Mouse (Mus musculus) ovary, postnatal 14 days (tissue): Measurements from ENCODE around the gene Samd8.

Experiments used
- DNase-seq: peaks from one replicate; pipeline ENCODE4 v3.0.0; 2022; ENCODE audit warnings: low spot score

The Samd8 gene

DNA sequence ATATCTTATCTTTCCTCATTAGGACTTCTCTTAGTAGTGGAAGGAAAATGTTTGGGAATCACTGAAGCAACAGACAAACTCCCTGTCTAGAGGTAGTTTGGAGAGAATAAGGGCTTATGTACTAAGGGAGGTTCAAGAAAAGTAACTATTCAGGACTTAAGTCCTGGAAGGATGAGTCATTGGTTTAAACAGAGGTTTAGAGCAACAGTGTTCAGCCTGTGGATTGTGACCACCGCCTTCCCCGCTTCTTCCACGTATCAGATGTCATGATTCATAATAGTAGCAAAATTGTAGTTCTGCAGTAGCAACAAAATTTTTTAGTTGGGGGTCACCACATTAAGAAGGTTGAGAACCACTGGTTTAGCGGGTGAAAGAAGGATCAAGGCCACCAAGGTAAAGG lies 50.3 kb downstream of the Samd8 start:
- DNase-seq, result no peak

DNA sequence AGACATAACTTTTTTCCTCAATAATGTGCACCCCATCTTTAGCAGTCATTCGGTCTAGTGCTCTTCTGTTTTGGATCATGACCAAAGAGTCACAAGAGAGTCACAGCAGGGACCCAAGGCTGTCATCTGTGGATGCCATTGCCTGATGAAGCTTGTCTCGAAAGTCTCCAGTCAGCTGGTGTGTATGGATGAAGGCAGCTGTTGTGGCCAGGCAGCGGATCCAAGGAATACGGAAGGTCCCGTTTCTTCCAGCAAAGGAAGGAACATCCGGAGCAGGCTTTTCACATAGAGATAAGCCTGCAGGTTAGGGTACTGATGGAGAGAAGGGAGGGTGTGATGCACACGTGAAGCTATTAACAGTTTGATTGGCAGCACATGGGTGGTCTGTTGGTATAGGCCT lies 51.3 kb downstream of the Samd8 start:
- DNase-seq, result no peak

DNA sequence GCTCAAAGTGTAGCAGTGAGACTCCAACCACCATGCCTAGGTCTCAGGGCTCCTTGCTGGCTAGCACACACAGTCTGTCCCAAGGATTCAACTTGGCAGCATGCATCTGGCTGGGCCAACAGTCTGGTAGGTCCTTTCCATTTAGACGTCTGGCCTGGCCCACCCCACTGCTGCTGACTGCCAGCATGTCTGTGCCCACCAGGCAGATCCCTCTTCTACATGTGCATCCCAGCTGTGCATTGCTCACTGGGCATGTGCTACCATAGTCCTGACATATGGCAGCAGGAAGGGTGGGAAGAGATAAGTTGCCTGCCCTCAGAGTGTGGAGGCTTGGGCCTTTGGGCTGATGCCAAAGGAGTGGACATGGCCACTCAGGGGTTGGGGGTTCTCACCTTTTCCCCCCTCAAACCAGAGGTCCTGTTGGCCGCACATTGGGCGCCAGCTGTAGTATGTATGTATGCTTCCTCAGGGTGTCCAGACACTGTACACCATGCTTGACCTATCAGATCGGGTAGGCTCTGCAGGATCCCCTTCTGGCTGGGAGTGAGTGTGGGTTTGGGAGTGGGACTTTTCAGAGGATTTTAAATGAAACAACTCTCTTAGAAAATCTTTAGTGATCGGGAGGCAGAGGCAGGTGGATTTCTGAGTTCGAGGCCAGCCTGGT lies 52.3 kb downstream of the Samd8 start:
- DNase-seq, result no peak

DNA sequence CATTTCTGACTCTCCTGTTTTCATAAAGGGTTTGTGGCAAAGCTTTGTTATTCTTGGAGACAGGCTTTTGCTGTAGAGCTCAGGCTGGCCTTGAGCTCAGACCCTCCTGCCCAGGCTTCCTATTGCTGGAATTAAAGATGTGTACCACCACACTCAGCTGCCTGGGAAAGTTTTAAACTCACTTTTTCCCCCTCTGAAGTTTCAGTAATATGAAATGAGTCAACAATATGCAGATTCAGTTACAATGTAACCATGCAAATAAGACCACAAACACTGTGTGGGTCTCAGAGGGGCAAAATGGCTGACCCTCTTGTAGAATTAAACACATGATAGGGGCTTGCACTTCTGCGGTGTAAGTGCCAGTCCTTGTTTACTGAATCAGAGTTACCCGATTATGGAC lies 55.9 kb downstream of the Samd8 start:
- no peak for DNase-seq

DNA sequence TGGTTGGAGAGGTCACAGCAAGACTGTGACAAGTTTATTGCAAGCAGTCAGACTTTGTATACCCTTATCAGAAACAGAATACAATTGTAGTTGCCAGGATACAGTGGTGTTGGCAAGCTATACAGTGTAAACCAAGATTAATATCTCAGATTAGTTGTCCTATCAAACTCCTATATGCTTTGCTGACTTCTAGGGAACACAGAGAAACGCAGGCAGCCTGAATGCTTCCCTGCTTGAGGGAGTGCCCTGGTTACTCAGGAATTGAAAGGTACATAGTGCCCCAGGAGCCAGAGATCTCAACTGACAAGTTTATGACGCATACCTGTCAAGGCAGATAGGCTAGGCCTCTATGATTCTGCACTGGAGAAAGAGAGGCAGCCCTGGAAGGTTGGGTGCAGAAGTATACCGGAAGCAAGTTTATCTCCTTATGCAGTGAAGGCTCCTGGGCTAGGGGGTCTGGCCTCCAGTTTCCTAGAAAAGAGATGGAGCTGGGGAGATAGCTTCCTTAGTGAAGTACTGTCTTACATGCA lies 56.4 kb downstream of the Samd8 start:
- DNase-seq, result no peak

DNA sequence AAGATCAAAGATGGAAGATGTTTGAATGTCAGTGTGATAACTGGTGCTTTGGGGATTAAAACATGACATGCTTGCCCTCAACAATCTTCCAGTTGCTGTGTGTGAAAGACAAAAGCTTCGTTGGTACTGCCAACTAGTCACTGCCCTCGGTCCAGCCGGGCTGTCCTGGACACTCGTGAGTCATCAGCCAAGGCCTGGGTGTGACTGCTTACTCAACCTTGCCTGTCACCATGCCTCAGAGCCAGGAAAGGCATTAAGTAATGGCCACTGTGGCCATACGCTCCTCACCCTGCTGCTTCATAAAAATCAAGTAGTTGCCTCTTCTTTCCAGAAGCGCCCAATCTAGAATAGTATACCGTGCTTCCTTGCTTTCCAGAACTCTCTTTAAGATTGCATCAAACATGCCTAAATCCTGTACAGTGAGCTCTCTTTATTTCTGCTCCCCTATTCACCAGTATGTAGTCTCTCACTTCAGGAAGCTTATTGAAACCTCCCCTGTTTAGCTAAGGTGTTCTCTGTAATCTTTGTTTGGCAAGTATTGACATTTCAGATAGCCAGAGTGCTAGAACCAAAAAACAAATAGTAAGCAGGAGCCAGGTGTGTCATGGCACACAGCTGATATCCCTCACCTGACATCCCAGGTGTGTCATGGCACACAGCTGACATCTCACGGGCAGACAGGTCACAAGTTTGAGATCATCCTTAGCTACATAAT lies 58.0 kb downstream of the Samd8 start:
- DNase-seq, result no peak

DNA sequence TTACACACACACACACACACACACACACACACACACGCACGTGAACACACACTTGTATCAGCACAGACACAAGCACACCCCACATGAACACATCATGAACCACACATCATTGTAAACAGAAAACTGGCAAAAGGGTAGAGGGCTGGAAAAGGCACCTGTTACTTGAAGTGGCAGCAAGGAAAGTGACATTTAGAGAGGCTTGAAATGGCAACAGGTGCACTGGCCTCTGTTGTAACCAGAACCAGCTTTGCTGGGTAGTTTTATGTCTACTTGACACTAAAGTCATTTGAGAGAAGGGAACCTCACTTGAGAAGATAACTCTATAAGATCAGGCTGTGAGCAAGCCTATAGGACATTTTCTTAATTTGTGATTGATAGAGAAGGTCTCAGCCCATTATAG lies 59.1 kb downstream of the Samd8 start:
- DNase-seq, result no peak

DNA sequence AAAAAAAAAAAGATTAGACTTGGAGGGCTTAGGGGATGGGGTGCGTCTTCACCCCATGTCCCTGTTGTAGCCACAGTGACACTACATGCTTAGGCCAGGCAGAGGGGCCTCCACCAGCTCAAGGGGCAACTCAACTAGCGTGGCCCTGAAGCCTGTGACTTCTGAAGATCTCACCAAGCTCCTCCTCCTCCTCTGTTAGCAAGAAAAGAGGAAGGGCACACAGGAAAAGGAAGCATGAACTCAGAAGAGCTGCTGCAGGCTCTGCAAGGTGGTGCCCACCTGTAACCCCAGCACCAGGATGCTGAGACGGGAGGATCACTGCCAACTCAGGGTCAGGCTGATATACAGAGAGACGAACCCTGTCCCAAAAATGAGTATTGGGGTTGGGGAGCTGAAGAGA lies 61.0 kb downstream of the Samd8 start:
- DNase-seq, result no peak

DNA sequence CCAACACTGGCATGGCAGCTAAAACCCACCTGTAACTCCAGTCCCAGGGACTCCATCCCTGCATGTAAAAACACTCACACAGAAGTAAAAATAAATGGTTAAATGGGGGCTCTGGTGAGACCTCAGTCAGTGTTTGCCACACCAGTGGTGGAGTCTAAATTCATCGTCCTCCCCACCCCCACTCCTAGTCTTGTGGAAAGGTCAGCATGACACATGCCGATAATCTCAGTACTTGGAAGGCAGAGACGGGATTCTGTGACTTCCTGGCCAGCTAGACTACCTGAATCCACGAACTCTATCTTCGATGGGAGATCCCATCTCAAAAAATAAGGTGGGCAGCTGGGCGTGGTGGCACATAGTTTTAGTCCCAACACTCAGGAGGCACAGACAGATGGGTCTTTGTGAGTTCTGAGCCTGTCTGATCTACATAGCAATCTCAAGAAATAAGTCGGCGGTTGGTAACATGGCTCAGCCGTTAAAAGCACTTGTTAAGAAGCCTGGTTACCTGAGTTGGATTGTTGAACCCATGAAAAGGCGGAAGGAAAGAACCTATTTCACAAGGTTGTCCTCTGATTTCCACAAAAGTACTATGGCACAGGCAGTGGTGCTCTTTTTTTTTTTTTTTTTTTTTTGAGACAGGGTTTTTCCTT lies 61.5 kb downstream of the Samd8 start:
- no peak for DNase-seq

DNA sequence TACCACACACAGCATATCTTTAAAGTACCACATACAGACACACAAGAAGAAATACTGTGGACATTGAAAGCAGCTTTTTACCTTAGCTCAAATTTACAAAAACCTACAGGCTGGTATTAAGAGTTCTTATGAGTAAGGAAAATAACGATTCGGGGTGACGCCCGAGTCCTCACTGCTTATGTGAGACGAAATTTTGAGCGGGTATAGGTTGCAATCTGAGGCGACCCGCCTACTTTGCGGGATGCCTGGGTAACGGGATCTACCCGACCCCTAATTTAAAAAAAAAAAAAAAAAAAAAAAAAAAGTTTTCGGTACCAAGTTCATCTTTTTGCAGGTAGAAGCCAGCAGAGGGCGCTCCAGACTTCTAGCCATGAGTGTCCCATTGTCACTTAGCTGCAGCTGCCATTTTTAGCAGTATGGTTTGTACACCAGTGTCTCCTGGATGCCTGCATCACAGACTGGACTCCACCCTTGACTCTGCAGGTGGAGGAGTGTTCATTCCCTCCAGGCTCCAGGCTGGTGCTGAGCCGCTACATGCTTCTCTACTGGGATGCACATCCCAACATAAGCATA lies 62.3 kb downstream of the Samd8 start:
- DNase-seq, result no peak

DNA sequence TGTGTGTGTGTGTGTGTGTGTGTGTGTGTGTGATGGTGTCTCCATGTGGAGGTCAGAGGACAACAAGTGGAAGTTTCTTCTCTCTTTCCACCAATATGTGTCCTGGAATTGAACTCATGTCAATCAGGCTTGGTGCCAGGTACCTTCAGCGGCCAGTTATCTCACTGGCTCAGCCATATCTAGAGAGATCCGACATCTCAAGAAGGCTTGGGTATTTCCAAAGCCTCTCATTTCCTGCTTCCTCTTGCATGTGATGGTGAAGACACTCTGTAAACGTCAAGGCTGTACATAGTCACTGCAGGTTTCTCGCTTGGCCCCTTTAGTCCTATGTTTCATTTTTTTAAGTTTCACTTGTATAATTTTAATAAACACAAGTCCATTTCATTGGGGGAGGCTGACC lies 62.9 kb downstream of the Samd8 start:
- DNase-seq, result no peak

DNA sequence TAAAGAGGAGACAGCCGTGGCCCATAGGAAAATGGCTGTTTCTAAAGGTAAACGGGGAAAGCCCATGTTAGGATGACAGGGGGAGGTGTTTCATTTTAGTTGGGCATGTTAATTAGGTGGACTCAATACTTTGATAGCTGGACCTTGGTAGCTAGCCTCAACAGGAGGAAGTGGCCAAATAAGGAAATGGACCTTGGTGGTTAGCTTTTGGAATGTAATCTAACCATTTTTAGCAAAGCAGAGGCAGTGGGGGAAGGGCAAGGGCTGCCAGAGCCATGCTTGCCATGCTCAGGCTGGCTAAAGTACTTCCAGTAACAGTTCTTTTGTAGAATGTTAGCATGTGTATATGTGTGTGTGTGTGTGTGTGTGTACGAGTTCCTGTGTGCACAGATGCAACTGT lies 63.5 kb downstream of the Samd8 start:
- DNase-seq, result no peak

DNA sequence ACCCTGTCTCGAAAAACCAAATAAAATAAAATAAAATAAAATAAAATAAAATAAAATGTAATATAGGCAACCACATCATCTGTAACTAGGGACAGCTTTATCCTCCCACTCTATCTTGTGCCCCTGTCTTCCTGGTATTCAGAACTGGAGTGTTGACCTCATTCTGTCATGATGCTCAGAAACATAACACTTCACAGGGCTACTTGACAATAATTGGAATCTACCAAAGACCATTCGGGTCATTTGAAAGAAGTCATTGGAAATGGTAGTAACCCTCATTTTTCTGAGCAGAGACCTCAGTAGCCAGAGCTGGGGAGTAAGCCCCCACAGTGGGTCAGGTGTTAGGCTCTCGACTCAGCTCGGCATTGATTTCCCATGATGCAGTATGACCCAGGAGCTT lies 64.3 kb downstream of the Samd8 start:
- no peak for DNase-seq

DNA sequence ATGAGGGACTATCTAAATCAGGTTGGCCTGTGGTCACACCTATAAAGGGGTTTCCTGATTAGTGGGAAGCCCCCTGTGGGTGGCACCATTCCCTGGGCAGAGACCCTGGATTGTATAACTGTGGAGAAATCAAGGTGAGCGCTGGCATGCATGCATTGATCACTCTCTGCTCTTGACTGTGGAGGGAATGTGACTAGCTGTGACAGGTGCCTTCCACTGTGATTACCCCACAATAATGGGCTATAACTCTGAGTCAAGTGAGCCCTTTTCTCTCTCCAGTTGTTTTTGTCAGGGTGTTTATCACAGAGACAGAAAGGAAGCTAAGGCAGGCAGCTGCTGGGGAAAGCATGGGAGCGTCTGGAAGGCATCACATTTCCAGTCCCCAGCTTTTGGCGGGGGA lies 65.9 kb downstream of the Samd8 start:
- DNase-seq, result no peak

DNA sequence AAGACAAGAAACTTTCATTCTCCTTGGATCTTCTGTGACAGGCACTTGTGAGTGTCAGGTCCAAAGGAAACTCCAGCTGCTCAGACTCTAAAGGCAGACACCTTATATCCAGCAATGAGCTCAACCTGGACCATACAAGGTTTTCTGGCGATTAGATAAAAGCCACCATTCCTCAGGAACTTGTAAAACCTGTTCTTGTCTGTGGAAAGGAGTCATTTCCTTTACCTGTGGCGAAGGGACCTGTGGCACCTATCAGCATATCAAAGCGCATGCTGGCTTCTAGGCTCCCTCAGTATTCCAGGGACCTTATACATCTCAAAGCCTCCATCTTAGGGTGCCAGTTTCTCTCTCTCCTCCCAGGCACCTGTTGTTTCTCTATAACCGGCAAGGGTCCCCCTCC lies 67.1 kb downstream of the Samd8 start:
- no peak for DNase-seq

DNA sequence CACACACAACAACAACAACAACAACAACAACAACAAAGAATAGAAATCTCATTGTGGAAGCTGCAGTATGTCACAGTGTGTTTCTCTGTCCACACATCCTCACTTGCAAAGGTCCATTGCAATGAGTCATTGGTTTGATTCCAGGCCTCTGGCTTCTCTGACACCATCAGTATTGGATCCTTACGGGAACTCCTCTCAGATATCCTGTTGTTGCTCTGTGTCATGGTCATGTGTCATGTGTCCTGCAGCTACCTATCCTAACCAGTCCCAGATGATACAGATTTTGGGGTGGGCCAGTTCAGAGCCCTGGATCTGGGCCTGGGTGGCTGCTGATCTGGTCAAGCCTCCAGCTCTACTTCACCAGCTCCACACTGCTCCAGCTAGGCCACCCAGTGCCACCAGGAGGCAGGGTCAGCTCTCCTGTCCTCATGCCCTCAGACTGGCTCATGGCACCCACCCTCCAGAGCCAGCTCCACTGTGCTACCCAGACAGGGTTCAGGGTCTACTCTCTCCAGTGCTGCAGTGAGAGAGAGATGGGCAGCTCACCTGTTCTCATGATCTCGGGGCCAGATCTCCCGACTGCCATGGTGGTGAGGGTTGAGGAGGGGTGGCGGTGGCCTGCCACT lies 70.7 kb downstream of the Samd8 start:
- DNase-seq, result no peak

DNA sequence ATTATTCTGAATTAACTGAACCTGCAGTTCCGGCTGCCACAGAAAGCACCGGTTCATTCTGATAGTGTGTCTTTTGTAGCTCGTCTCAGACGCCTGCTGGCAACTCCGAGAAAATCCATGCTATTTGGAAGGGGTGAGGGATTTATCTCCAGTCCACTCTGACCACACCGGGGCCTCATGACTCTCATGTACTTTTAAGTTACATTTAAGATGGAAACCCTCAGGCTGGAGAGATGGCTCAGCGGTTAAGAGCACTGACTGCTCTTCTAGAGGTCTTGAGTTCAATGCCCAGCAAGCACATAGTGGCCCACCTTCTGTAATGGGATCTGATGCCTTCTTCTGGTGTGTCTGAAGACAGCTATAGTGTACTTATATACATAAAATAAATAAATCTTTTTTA lies 72.0 kb downstream of the Samd8 start:
- no peak for DNase-seq

DNA sequence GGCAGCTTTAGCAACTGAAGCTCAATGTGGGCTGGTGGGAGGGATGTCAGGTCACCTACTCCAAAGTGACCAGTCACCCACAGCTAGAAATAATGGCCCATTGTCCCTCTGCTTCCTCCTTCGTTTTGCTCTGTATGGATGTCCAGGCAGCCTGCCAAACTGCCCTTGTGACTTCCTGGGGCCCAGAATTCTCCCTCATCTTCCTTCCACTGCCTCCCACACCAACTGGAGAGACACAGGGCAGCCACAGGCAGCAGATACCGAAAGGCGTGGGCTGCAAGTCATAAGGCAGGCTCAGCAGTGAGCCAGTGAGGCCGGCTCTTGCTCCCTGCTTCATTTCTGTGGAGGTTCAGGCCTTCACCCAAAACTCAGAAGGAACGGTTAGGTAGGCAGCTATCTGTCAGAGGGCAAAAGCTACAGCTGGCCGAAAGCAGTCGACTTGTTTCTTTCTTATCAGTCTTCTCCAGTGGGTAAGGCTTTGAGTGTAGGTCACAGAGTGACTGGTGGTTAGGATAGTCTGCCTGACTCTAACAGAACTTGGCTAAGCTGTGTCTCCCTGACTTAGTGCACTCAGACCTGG lies 72.6 kb downstream of the Samd8 start:
- DNase-seq, result peak; percentile 68

DNA sequence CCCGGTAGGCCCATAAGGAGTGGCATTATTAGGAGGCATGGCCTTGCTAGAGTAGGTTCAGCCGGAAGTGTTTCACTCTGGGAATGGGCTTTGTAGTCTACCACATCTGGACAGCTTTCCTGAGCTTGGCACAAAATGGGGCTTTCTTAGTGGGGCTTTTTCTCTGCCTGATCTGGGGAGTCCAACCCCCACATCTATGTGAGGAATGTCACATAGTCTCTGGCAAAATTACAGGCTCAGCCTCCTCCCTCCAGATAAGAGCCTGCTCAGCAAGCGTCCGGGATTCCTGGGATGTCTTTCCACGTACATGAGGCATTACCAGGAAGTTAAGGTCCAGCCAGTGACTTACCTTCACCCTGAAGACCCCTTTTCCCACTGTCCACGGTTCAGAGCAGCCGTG lies 73.6 kb downstream of the Samd8 start:
- DNase-seq, result no peak

DNA sequence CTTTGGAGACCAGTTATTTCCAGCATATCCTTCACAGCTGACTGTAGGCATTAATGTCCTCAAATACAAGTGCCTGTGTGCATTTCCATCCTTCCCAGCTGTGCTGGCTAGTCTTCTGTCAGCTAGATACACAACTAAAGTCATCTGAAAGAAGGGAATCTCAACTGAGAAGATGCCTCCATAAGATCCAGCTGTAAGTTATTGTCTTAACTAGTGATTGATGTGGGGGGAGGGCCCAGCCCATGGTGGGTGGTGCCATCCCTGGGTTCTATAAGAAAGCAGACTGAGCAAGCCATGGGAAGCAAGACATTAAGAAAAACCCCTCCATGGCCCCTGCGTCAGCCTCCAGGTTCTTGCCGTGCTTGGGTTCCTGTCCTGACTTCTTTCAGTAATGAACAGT lies 74.6 kb downstream of the Samd8 start, which contains the start of gene Vdac2:
TSS of gene Vdac2 (plus strand) at position 301 of the 400 bp plus-strand sequence.
- DNase-seq, result no peak

DNA sequence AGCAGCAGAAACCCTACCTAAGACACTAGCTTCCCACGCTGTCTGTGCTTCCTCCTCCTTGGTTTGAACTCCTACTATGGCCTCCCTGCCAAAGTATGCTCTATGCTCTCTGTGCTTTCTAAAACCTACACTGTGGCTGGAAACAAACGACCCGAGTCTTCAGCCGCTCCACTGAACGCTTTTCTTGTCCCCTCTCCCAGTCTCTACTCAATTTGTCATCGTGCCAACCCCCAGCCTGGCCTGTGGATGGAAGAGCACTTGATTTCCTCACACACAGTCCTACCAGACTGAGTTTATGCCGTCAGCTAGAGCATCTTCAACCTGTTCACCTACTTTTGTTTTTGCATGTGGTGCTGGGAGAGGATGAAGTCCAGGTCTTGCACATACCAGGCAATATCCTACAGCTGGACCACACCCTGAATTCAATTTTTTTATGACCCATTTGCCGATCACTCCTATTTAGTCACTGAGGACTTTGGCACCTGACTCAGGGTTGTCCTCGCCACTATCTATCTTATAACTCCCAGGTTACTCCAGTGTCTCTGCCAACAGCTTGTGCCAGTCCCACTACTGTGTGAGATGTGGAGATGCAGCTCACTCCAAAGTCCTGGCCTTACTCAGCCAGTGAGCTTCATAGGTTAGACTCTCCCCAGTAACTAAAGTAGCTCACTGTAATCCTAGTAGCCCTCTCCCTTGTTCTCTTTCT lies 75.6 kb downstream of the Samd8 start:
- DNase-seq, result no peak
